Comparison of ENCODE assay signal across 22 mouse cellular contexts in the genomic region with DNA sequence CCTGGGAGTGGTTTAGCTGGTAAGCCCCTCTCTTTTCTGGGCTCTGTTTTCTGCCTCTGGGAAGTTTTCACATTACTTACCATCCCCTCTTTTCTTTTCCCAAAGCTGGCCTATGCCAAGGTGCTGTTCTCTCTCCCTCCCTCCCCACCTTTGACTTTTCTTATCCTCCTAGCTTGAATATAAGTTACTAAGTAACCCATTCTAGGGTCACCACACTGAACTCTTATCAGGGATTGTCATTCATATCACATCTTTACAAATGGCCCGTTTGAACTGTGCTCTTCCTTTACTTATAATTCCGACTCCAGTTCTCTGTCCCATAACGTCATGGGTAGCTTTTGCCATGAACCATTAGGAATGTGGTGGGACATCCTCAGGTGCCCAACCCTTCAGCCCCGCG. TPM values are rescaled to one million over a fixed set of nuclear protein-coding genes. Genes with fewer than 3 reads are reported as not detected.
A peak's percentile ranks its signal among the peaks of the same experiment; 100 is the strongest.
DNase-seq lines count a peak whose midpoint lies in the region; ATAC-seq lines count a peak whose summit lies in the region.
"Had no signal": no experiment of that assay in that cellular context is flagged by ENCODE, and none has a peak within 500 bp of the region (broad histone marks: within the 10 kb centered on the region; RNA-seq: fewer than 3 reads in every experiment).

No protein-coding gene starts in this region.

- H3K4me2 ChIP-seq in intestine, embryonic 15.5 days (replicated peaks), result peak overlapping the region; percentile 7; the same call in 1 of the 2 replicates
- H3K4me2 ChIP-seq: embryonic facial prominence, embryonic 15.5 days; heart, embryonic 13.5 days; hindbrain, embryonic 12.5 days had no signal

- no peak overlapping the region for H3K9ac ChIP-seq in intestine, embryonic 15.5 days
- H3K9ac ChIP-seq: embryonic facial prominence, embryonic 15.5 days; heart, embryonic 13.5 days; hindbrain, embryonic 12.5 days had no signal

- no peaks in the 10 kb centered on the region for H3K9me3 ChIP-seq in intestine, embryonic 15.5 days
- H3K9me3 ChIP-seq: embryonic facial prominence, embryonic 15.5 days; forebrain, embryonic 10.5 days; heart, embryonic 13.5 days; hindbrain, embryonic 12.5 days had no signal

- no peaks in the 10 kb centered on the region for H3K36me3 ChIP-seq in intestine, embryonic 15.5 days

- no peak overlapping the region for H3K4me3 ChIP-seq in brown adipose tissue, adult 24 weeks (ENCODE audit: insufficient read depth, low read depth, low read length)
- H3K4me3 ChIP-seq in intestine, embryonic 15.5 days (replicated peaks), result no peak overlapping the region
- H3K4me3 ChIP-seq: embryonic facial prominence, embryonic 15.5 days; erythroblast, embryonic 14.5 days; forebrain, embryonic 10.5 days; gastrocnemius, adult 2 months; heart, embryonic 13.5 days; hindbrain, embryonic 12.5 days had no signal

- H3K4me1 ChIP-seq in brown adipose tissue, adult 24 weeks (ENCODE audit: control insufficient read depth, insufficient read depth, insufficient read length, low read length), result peaks cover under 1% of the 10 kb centered on the region; the same call in 1 of the 2 replicates
- no peaks in the 10 kb centered on the region for H3K4me1 ChIP-seq in intestine, embryonic 15.5 days (replicated peaks)

- WGBS in intestine, embryonic 15.5 days, result 57% methylated on average over 5 of the region's 5 CpGs

- ATAC-seq in intestine, embryonic 15.5 days, result peak; percentile 66
- ATAC-seq: activated CD4-positive, CD25-positive, alpha-beta regulatory T cell, adult 4 months; forebrain, embryonic 14.5 days; Patski had no signal

- peak; percentile 28 for DNase-seq in kidney, adult 9 months
- no peak for DNase-seq in kidney, postnatal 14 days
- peak; percentile 36 for DNase-seq in yolk sac, embryonic 10.5 days (ENCODE audit: low spot score)
- DNase-seq in urinary bladder, postnatal 25 days (ENCODE audit: low spot score), result no peak
- DNase-seq: adrenal gland, postnatal 14 days; cerebellum, adult 8-10 months; cerebellum, postnatal 14 days; embryo, embryonic 11 days; gastrocnemius, adult 2 months; gastrocnemius, postnatal 25 days; heart, postnatal 4 days had no signal

- H3K27me3 ChIP-seq in intestine, embryonic 15.5 days (replicated peaks), result no peaks in the 10 kb centered on the region
- H3K27me3 ChIP-seq: CH12.LX; embryonic facial prominence, embryonic 15.5 days; heart, embryonic 13.5 days; hindbrain, embryonic 12.5 days; Patski had no signal

- peak overlapping the region; percentile 61 for H3K27ac ChIP-seq in brown adipose tissue, adult 24 weeks (replicated peaks; ENCODE audit: low read depth, low read length)
- H3K27ac ChIP-seq in intestine, embryonic 15.5 days, result 0 out of 2 replicates have a peak overlapping the region, but pooled peaks have one; percentile 27
- H3K27ac ChIP-seq: embryonic facial prominence, embryonic 15.5 days; forebrain, embryonic 10.5 days; heart, embryonic 13.5 days; hindbrain, embryonic 12.5 days had no signal

RNA-seq across cellular contexts. Expression of gene Mtch2, which starts 1.7 kb away (rescaled TPM):
- 906 and 910 TPM in 2 replicates for polyA plus RNA-seq in brown adipose tissue, adult 24 weeks (2012; ENCODE audit: insufficient read depth, insufficient read length, missing spikeins)
- 332 and 357 TPM in 2 replicates for polyA plus RNA-seq in intestine, embryonic 15.5 days (2015; fragmentation: Nextera tagmentation; extraction: Ambion mirVana)

RNA-seq across cellular contexts. Expression of gene C1qtnf4, which starts 40.4 kb away (rescaled TPM):
- polyA plus RNA-seq in brown adipose tissue, adult 24 weeks (2012; ENCODE audit: insufficient read depth, insufficient read length, missing spikeins), result 1.6 and 1.8 TPM in 2 replicates
- 6.9 and 8.8 TPM in 2 replicates for polyA plus RNA-seq in intestine, embryonic 15.5 days (2015; fragmentation: Nextera tagmentation; extraction: Ambion mirVana)

RNA-seq across cellular contexts. Expression of gene Kbtbd4, which starts 59.3 kb away (rescaled TPM):
- 13.0 and 13.2 TPM in 2 replicates for polyA plus RNA-seq in brown adipose tissue, adult 24 weeks (2012; ENCODE audit: insufficient read depth, insufficient read length, missing spikeins)
- polyA plus RNA-seq in intestine, embryonic 15.5 days (2015; fragmentation: Nextera tagmentation; extraction: Ambion mirVana), result 27.8 and 29.8 TPM in 2 replicates

RNA-seq across cellular contexts. Expression of gene Ndufs3, which starts 59.4 kb away (rescaled TPM):
- 871 and 1,187 TPM in 2 replicates for polyA plus RNA-seq in brown adipose tissue, adult 24 weeks (2012; ENCODE audit: insufficient read depth, insufficient read length, missing spikeins)
- polyA plus RNA-seq in intestine, embryonic 15.5 days (2015; fragmentation: Nextera tagmentation; extraction: Ambion mirVana), result 276 and 282 TPM in 2 replicates

Comparison
In these comparisons a context has a peak if more than half of its experiments do, and no peak if none do; other contexts are left out.
1. DNase-seq: peak in kidney, adult 9 months (single experiment) and yolk sac, embryonic 10.5 days (single experiment); none in kidney, postnatal 14 days (single experiment) and urinary bladder, postnatal 25 days (single experiment).